Mouse (Mus musculus): ENCODE measurements around the gene Aoc3. TPM values are rescaled to one million over a fixed set of nuclear protein-coding genes. Genes with fewer than 3 reads are reported as not detected.
A peak's percentile ranks its signal among the peaks of the same experiment; 100 is the strongest.

Aoc3 gene
- 0.13 and 0.18 TPM in 2 replicates for total RNA-seq (2014; rRNA removed)
- 0.05 and 0.16 TPM in 2 replicates for polyA plus RNA-seq (2012; rRNA removed)

GRCm38 (mm10) chr11:101330371-101330924, at the start of gene Aoc3:
Aoc3 (plus strand) TSS chr11:101330605.
- H3K4me3 ChIP-seq (ENCODE audit: insufficient read depth, low read depth, low read length) = no peak within 1 kb of the TSS
- no peak within 1 kb of the TSS for H3K27ac ChIP-seq (replicated peaks; ENCODE audit: insufficient read depth, low read depth, low read length)
- no peak within 1 kb of the TSS for H3K9ac ChIP-seq (ENCODE audit: low read depth, low read length)
- no peaks in the 10 kb centered on the region for H3K4me1 ChIP-seq (ENCODE audit: control insufficient read depth, insufficient read depth, low read length)
- no peaks in the 10 kb centered on the region; the same call in 1 of the 2 replicates for H3K36me3 ChIP-seq (ENCODE audit: control insufficient read depth, insufficient read depth, low read length)
- H3K27me3 ChIP-seq (ENCODE audit: control insufficient read depth, insufficient read depth, low read length) = no peaks in the 10 kb centered on the region
- TF ChIP-seq CTCF (IDR thresholded peaks at IDR 0.05; ENCODE audit: low read depth, low read length) (no peak), POLR2A (IDR thresholded peaks at IDR 0.05; ENCODE audit: extremely low read depth, insufficient read depth, low read length) (no peak)
- 87% methylated on average over 7 of the region's 7 CpGs for WGBS
- H3K79me2 ChIP-seq (ENCODE audit: control insufficient read depth, insufficient read depth, low read length) = no peaks in the 10 kb centered on the region
- DNase-seq (ENCODE audit: extremely low read depth, low read depth, low spot score) = no peak

GRCm38 (mm10) chr11:101280837-101281236, 49.6 kb upstream of the Aoc3 start:
- H3K27ac ChIP-seq (replicated peaks; ENCODE audit: insufficient read depth, low read depth, low read length) = no peak overlapping the region

GRCm38 (mm10) chr11:101282896-101283295, 47.5 kb upstream of the Aoc3 start:
- Histone ChIP-seq H3K79me2 (ENCODE audit: control insufficient read depth, insufficient read depth, low read length) (no peaks in the 10 kb centered on the region), H3K4me1 (ENCODE audit: control insufficient read depth, insufficient read depth, low read length) (peaks cover 4% of the 10 kb centered on the region; the same call in 1 of the 2 replicates), H3K36me3 (ENCODE audit: control insufficient read depth, insufficient read depth, low read length) (no peaks in the 10 kb centered on the region), H3K4me3 (ENCODE audit: insufficient read depth, low read depth, low read length) (no peak overlapping the region), H3K27me3 (ENCODE audit: control insufficient read depth, insufficient read depth, low read length) (no peaks in the 10 kb centered on the region), H3K27ac (replicated peaks; ENCODE audit: insufficient read depth, low read depth, low read length) (no peak overlapping the region), H3K9ac (ENCODE audit: low read depth, low read length) (no peak overlapping the region)
- no peak for DNase-seq (ENCODE audit: extremely low read depth, low read depth, low spot score)
- TF ChIP-seq CTCF (IDR thresholded peaks at IDR 0.05; ENCODE audit: low read depth, low read length) (no peak), POLR2A (IDR thresholded peaks at IDR 0.05; ENCODE audit: extremely low read depth, insufficient read depth, low read length) (no peak)
- WGBS = 50% methylated on average over 5 of the region's 5 CpGs

More at GRCm38 (mm10) chr11:101280837-101281236, 49.6 kb upstream of the Aoc3 start:
- no peak for DNase-seq (ENCODE audit: extremely low read depth, low read depth, low spot score)
- Histone ChIP-seq H3K36me3 (ENCODE audit: control insufficient read depth, insufficient read depth, low read length) (no peaks in the 10 kb centered on the region), H3K4me1 (ENCODE audit: control insufficient read depth, insufficient read depth, low read length) (peaks cover 9% of the 10 kb centered on the region), H3K4me3 (ENCODE audit: insufficient read depth, low read depth, low read length) (no peak overlapping the region), H3K9ac (ENCODE audit: low read depth, low read length) (no peak overlapping the region), H3K79me2 (ENCODE audit: control insufficient read depth, insufficient read depth, low read length) (no peaks in the 10 kb centered on the region), H3K27me3 (ENCODE audit: control insufficient read depth, insufficient read depth, low read length) (no peaks in the 10 kb centered on the region)
- TF ChIP-seq CTCF (IDR thresholded peaks at IDR 0.05; ENCODE audit: low read depth, low read length) = no peak
- no peak for TF ChIP-seq POLR2A (IDR thresholded peaks at IDR 0.05; ENCODE audit: extremely low read depth, insufficient read depth, low read length)
- 75% methylated on average over 7 of the region's 7 CpGs for WGBS

- H3K36me3 ChIP-seq (ENCODE audit: control insufficient read depth, insufficient read depth, low read length) = peaks cover 6% of the 10 kb centered on the region; the same call in 1 of the 2 replicates
- no peaks in the 10 kb centered on the region for H3K27me3 ChIP-seq (ENCODE audit: control insufficient read depth, insufficient read depth, low read length)
- no peak for DNase-seq (ENCODE audit: extremely low read depth, low read depth, low spot score)
- WGBS = 70% methylated on average over 4 of the region's 4 CpGs
- peaks cover 2% of the 10 kb centered on the region; the same call in 1 of the 2 replicates for H3K4me1 ChIP-seq (ENCODE audit: control insufficient read depth, insufficient read depth, low read length)
- no peak overlapping the region for H3K4me3 ChIP-seq (ENCODE audit: insufficient read depth, low read depth, low read length)
- TF ChIP-seq CTCF (IDR thresholded peaks at IDR 0.05; ENCODE audit: low read depth, low read length) = no peak
- TF ChIP-seq POLR2A (IDR thresholded peaks at IDR 0.05; ENCODE audit: extremely low read depth, insufficient read depth, low read length) = no peak
- H3K27ac ChIP-seq (replicated peaks; ENCODE audit: insufficient read depth, low read depth, low read length) = no peak overlapping the region
- no peak overlapping the region for H3K9ac ChIP-seq (ENCODE audit: low read depth, low read length)
- no peaks in the 10 kb centered on the region for H3K79me2 ChIP-seq (ENCODE audit: control insufficient read depth, insufficient read depth, low read length)
Measured at GRCm38 (mm10) chr11:101283805-101284204, 46.6 kb upstream of the Aoc3 start.

GRCm38 (mm10) chr11:101287306-101287705, 43.1 kb upstream of the Aoc3 start:
- H3K27me3 ChIP-seq (ENCODE audit: control insufficient read depth, insufficient read depth, low read length) = no peaks in the 10 kb centered on the region
- peak; percentile 90 for DNase-seq (ENCODE audit: extremely low read depth, low read depth, low spot score)
- H3K36me3 ChIP-seq (ENCODE audit: control insufficient read depth, insufficient read depth, low read length) = peaks cover 18% of the 10 kb centered on the region
- H3K4me3 ChIP-seq (ENCODE audit: insufficient read depth, low read depth, low read length) = no peak overlapping the region
- 14% methylated on average over 9 of the region's 9 CpGs for WGBS
- no peak overlapping the region for H3K27ac ChIP-seq (replicated peaks; ENCODE audit: insufficient read depth, low read depth, low read length)
- H3K9ac ChIP-seq (ENCODE audit: low read depth, low read length) = no peak overlapping the region
- H3K4me1 ChIP-seq (ENCODE audit: control insufficient read depth, insufficient read depth, low read length) = peaks cover 6% of the 10 kb centered on the region; the same call in 1 of the 2 replicates
- no peak for TF ChIP-seq CTCF (IDR thresholded peaks at IDR 0.05; ENCODE audit: low read depth, low read length)
- no peak for TF ChIP-seq POLR2A (IDR thresholded peaks at IDR 0.05; ENCODE audit: extremely low read depth, insufficient read depth, low read length)
- no peaks in the 10 kb centered on the region for H3K79me2 ChIP-seq (ENCODE audit: control insufficient read depth, insufficient read depth, low read length)

GRCm38 (mm10) chr11:101291231-101291630, 39.2 kb upstream of the Aoc3 start:
- H3K36me3 ChIP-seq (ENCODE audit: control insufficient read depth, insufficient read depth, low read length) = peaks cover 32% of the 10 kb centered on the region
- DNase-seq (ENCODE audit: extremely low read depth, low read depth, low spot score) = peak; percentile 90
- H3K9ac ChIP-seq (ENCODE audit: low read depth, low read length) = no peak overlapping the region
- no peaks in the 10 kb centered on the region for H3K27me3 ChIP-seq (ENCODE audit: control insufficient read depth, insufficient read depth, low read length)
- no peak overlapping the region for H3K4me3 ChIP-seq (ENCODE audit: insufficient read depth, low read depth, low read length)
- peaks cover 6% of the 10 kb centered on the region; the same call in 1 of the 2 replicates for H3K4me1 ChIP-seq (ENCODE audit: control insufficient read depth, insufficient read depth, low read length)
- TF ChIP-seq CTCF (IDR thresholded peaks at IDR 0.05; ENCODE audit: low read depth, low read length) (no peak), POLR2A (IDR thresholded peaks at IDR 0.05; ENCODE audit: extremely low read depth, insufficient read depth, low read length) (no peak)
- H3K79me2 ChIP-seq (ENCODE audit: control insufficient read depth, insufficient read depth, low read length) = no peaks in the 10 kb centered on the region
- peak overlapping the region; percentile 48 for H3K27ac ChIP-seq (replicated peaks; ENCODE audit: insufficient read depth, low read depth, low read length)
- WGBS = 25% methylated on average over 8 of the region's 8 CpGs
